Mouse (Mus musculus) induced T-regulatory cell, adult 2 months (primary cell): ENCODE measurements around the gene Slc12a5.

Source experiments
- DNase-seq: peaks from one replicate; pipeline ENCODE4 v3.0.0-alpha.2; 2012; ENCODE audit warnings: low read depth

Slc12a5 gene

GRCm38 (mm10) chr2:164947506-164947905 lies 13.1 kb upstream of the Slc12a5 start:
- peak; percentile 29 for DNase-seq

- DNase-seq, result peak; percentile 54
Measured at GRCm38 (mm10) chr2:164947930-164948329, 12.7 kb upstream of the Slc12a5 start.

- peak; percentile 51 for DNase-seq
Measured at GRCm38 (mm10) chr2:164948962-164949361, 11.6 kb upstream of the Slc12a5 start.

GRCm38 (mm10) chr2:164950501-164950900 lies 10.1 kb upstream of the Slc12a5 start:
- DNase-seq, result peak; percentile 74

GRCm38 (mm10) chr2:164951745-164952144 lies 8.9 kb upstream of the Slc12a5 start:
- peak; percentile 66 for DNase-seq

DNA sequence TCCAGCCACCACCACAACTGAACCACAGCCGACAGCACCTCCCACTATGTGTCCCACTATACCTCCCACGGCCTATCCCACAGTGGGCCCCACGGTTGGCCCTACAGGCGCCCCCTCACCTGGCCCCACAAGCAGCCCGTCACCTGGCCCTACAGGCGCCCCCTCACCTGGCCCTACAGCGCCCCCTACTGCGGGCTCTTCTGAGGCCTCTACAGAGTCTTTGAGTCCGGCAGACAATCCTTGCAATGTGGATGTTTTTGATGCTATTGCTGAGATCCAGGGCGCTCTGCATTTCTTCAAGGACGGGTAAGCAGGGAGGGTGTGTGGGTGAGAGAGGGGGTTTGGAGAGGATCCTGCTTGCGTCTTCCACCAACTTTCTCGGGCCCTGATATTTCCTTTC lies 8.2 kb upstream of the Slc12a5 start:
- peak; percentile 76 for DNase-seq

GRCm38 (mm10) chr2:164953224-164953623 lies 7.4 kb upstream of the Slc12a5 start:
- DNase-seq, result peak; percentile 88

DNA sequence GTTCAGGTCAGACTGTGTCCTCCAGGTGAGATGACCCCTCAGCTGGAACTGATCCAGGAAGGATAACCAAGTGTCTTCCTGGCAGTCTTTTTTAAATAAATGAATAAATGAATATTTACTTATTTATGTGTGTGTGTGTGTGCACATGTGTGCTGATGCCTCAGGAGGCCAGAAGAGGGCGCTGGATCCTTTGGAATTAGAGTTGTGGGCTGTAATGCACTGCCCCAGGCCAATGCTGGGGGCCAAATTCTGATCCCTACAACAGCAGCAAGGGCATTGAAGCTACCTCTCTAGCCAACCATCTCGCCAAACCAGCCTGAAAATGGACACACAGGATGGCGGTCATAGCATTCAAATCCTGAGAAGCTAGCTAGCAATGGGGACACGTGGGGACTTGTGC lies 4.9 kb upstream of the Slc12a5 start:
- DNase-seq, result no peak

DNA sequence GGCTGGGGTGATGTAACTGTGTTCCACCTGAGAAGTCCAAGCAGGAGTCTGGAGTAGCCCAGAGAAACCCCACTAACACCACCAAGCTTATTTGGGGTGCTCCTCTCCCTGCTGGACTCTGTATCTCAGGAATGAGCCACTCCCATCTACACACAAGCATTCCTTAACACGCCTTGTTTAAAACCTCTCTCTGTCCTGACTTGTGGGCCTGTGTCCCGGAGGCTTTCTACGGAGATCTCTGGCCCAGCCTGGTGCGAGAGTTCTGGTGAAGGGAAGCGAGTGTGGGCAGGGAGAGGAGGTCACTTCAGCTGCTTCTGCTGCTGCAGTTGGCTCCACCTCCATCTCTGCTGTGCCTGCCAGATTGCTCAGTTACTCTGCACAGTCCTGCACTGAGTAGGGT lies 4.4 kb upstream of the Slc12a5 start:
- DNase-seq, result no peak

DNA sequence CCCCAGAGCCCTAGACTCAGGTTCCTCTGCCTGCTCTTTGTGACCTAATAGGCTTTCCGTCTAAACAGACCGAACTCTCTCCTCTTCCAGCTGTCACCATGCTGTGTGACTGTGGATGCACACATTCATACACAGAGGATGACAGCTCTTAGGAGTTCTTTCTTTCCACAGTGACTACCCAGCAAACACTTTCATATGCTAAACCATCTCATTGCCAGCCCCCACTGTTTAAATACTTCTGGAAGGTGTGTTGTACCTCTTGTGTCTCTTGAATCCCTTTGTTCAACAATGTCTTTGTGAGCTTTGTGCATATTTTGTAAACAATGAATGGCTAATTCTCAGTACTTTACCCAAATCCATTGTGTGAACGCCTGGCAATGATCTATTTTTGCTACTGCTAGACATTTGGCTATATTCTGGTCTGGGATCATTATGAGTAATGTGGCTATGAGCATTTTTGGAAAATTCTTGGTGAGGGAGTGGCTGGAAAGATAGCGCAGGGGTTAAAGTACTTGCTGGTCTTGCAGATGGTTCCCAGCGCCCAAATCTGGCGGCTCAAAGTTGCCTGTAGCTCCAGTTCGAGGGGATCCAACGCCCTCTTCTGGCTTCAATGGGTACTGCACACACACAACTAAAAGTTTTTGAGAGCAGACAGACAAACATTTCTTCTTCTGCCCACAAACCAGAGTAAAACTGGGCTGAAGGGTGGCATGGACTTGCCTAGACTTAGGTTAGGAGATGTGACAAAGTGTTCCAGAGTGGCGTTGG lies 2.9 kb upstream of the Slc12a5 start:
- no peak for DNase-seq

GRCm38 (mm10) chr2:164961506-164962182 lies 1.0 kb downstream of the Slc12a5 start:
- peak; percentile 80 for DNase-seq

DNA sequence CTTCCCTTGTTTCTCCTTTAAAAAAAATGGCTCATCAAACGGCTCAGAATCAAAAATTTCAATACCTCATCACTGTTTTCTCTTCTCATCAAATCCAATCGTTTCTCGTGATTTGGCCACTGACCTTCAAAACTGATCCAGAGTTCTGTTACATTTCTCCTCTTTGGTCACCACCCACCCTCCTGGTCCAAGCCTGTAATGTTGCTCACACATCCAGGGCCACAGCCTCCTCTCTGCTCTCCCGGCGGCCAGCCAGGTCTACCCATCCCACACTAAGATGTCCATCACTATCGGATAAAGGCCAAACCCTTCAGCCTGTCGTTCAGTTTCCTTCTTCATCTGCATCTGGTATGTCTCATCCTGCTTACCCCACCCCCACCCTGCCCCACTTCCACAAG lies 1.6 kb downstream of the Slc12a5 start:
- DNase-seq, result no peak

GRCm38 (mm10) chr2:164964242-164964894 lies 3.8 kb downstream of the Slc12a5 start:
- DNase-seq, result no peak

DNA sequence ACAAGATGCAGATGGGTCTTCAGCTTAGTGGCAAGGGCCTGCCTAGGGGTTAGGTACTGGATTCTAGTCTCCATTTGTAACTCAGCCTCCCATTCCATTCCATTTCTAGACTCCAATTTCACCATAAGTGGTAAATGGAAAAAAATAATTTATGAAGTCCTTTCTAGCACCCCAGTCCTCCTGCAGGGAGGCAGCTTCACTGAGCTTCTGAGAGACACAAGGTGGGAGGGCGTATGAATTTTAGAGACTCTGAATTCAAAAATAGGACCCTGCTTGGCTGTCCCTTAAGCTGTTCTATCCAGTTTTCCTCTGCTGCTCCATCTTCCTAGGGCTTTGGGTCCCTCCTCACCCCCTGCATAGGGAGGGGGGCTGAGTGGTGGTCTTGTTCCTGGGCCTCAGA lies 4.4 kb downstream of the Slc12a5 start:
- DNase-seq, result no peak

DNA sequence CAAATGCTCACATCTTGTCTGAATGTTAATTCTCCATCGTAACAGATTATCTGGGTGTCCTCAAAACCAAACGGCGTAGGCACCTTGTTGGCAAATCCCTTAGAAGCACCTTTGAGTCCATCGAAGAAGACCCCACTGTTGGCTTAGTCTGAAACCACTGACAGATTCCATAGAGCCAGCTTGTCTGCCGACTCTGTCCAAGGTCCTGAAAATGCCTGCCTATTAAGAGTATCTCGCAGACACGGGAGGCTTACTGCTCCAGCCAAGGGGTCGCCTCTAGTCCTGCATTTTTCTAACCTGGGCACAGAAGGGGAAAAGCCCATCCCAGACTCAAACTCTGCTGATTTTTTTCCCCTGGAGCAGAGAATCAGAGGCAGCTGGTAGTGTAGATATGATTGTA lies 5.8 kb downstream of the Slc12a5 start:
- DNase-seq, result peak; percentile 63

DNA sequence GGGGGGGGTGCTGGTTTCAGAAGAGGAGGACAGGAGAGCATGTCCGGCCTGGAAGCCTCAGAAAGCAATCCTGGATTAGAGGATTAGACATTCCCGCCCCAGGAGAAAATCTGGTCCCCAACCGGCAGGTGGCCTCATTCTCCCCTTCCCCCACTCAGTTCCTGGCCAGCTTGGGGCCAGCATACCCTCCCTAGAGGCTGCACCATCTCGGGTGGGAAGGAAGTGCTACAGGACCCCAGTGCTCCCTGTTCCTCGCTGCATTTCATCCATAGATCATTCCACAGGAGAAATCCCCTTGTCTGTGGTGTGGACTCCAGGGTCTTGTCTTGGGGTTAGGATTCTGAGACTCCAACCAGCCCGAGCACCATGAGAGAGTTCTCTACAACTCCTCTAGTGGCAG lies 6.6 kb downstream of the Slc12a5 start:
- no peak for DNase-seq

- DNase-seq, result no peak
Measured at GRCm38 (mm10) chr2:164967761-164968440, 7.3 kb downstream of the Slc12a5 start.

DNA sequence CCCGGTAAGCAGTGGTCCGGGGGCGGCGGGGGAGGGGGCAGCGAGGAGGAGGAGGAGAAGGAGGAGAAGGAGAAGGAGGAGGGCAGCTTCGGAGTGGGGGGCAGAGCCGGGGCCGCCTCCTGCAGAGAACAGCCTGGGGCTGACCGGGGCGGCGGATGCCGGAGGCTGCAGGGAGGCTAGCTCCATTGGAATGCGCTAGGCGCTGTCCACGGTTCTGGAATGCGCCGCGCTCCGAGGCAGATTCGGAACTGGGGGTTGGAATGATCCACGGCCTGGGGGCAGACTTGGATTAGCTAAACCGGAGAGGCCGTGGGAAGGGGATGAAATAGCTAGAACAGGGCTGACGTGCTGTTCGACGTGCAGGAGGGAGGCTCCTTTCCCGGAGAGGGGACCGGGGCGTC lies 7.8 kb downstream of the Slc12a5 start:
- no peak for DNase-seq

DNA sequence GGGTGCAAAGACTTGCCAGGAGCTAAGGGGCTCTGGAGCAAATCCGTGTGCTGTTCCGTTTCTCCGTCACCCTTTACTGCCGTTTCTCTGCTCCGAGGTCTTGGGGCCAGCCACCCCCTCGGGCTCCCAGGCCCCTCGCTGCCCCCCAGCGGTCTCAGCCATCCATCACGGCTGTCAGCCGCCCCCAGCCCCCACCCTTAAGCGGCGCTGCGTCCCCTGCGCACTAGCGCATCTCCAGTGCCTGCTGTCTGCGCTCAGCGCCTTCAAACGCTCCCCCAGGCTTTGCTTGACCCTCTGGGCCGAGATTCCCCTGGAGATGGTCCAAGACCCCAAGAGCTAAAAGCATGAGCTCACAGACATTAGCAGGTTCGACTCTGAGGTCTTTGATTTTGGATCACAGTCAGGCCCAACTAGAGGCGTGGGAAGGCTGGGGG lies 8.8 kb downstream of the Slc12a5 start:
- DNase-seq, result no peak

DNA sequence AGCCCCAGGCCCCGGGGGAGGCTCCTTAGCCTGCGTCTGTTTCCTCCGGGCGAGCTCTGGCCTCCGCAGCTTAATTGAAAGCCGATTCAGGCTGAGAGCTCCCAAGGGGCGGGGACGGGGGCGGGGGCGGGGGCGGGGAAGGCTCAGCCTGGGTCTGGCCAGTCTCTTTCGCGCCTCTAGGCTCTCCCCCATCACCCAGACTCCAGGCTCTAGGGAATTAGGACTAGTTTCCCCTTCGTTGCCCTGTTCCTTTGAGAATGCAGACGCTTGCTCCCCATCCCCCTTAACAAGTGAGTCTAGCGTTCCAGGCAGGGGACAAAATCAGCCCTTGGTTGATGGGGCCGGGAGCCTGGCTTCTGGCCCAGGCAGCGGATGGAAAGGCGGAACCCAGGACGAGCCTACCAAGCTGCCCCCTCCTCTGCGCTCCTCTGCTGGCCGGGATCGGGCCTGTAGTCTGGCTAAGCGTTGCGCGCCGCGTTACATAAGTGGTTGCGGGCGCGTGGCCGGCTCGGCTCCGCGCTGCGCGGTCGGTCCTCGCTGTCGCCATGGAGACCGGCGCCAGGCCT lies 10.1 kb downstream of the Slc12a5 start:
- DNase-seq, result no peak

DNA sequence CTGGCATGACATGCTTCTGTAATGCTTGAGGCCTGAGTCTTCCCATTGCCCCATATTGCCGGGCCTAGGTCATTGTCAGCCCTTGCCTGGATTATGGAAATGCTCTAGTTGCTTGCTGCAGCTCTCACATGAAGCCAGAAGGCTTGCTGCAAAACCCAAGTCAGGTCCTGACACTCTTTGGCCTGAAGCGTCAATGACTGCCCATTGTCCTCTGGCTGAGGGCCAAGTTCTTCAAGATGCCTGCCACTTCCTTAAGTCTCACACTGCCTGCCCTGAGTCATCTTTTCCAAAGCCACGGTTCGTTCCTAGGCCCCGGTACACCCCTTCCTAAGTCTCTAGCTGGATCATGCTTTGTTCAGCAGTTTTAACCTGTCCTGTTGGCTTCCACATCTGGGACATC lies 12.0 kb downstream of the Slc12a5 start:
- DNase-seq, result no peak

DNA sequence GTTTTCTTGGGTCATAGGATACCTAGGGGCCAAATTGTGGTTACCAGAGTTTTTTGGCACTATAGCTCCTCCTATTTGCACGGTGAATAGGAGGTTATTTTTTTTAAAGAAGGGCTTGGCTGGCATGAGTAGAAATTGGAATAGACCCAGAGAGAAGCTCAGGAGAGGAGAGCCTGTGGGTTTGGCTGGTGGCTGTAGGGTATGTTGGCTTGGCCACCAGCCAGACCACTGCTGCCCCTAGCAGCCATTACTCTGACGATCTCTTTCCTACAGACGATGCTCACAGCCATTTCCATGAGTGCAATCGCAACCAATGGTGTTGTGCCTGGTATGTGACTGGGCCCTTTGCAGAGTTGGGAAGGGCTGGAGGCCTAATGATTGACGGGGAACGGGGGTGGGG lies 15.0 kb downstream of the Slc12a5 start:
- no peak for DNase-seq
